Mouse (Mus musculus) intestine, postnatal 0 days (tissue): Measurements from ENCODE around the gene Hoxa11. TPM values are rescaled to one million over a fixed set of nuclear protein-coding genes. Genes with fewer than 3 reads are reported as not detected.

Experiments
- ATAC-seq: fragments of 200-750 bp; cut with Nextera tagmentation; 2 replicates; pipeline ENCODE4 v1.8.0; 2017; ENCODE audit warnings: mild to moderate bottlenecking, moderate TSS enrichment, moderate library complexity
- H3K27ac ChIP-seq: fragments of 300-500 bp; sonication (generic); 2 replicates; pipeline ENCODE4 v1.5.1; 2014; ENCODE audit warnings: mild to moderate bottlenecking, low read depth, low read length, moderate library complexity
- H3K27me3 ChIP-seq: fragments of 300-500 bp; sonication (generic); replicated peaks from 2 replicates; pipeline ENCODE4 v1.6.1; 2014; ENCODE audit warnings: low read length, mixed read lengths; ENCODE audit not compliant: control insufficient read depth, insufficient read depth
- H3K36me3 ChIP-seq: fragments of 300-500 bp; sonication (generic); 2 replicates; pipeline ENCODE4 v1.6.1; 2014; ENCODE audit warnings: mild to moderate bottlenecking, moderate library complexity; ENCODE audit not compliant: control insufficient read depth, insufficient read depth
- H3K4me1 ChIP-seq: fragments of 300-500 bp; sonication (generic); replicated peaks from 2 replicates; pipeline ENCODE4 v1.6.1; 2014; ENCODE audit warnings: antibody characterized with exemption, low read length, mixed read lengths; ENCODE audit not compliant: control insufficient read depth, insufficient read depth
- H3K4me2 ChIP-seq: fragments of 300-500 bp; sonication (generic); replicated peaks from 2 replicates; pipeline ENCODE4 v1.6.1; 2014; ENCODE audit warnings: low read depth, mild to moderate bottlenecking, moderate library complexity
- H3K4me3 ChIP-seq: fragments of 300-500 bp; sonication (generic); 2 replicates; pipeline ENCODE4 v1.5.1; 2014; ENCODE audit warnings: low read depth, low read length
- H3K9ac ChIP-seq: fragments of 300-500 bp; sonication (generic); 2 replicates; pipeline ENCODE4 v1.6.1; 2014; ENCODE audit warnings: mild to moderate bottlenecking, low read depth, low read length
- H3K9me3 ChIP-seq: fragments of 300-500 bp; sonication (generic); 2 replicates; pipeline ENCODE4 v1.6.1; 2016; ENCODE audit warnings: mixed run types; ENCODE audit not compliant: control insufficient read depth
- CTCF ChIP-seq: sonication (generic); IDR thresholded peaks from 2 replicates; pipeline ENCODE4 v1.5.1; 2016; ENCODE audit warnings: low read depth, mild to moderate bottlenecking, control low read depth, antibody characterized with exemption, moderate library complexity
- WGBS: fragments of 180-500 bp; shearing (Covaris S2); extraction: QIAGEN DNeasy Blood & Tissue Kit; methylation state at CpG from one replicate; pipeline ENCODE4 v1.1.7; 2014; 5-methylcytosine and 5-hydroxymethylcytosine counted together
- polyA plus RNA-seq: library from polyadenylated mRNA; unstranded; fragments of >200 nt; fragmentation: Nextera tagmentation; extraction: Ambion mirVana; gene quantifications from 2 replicates; pipeline ENCODE4 v1.2.1, GENCODE M21; 2015

Gene Hoxa11
- polyA plus RNA-seq, 1 experiment from 2014 or later = 1.1 TPM

GRCm38 (mm10) chr6:52239625-52240388, 5.8 kb downstream of the Hoxa11 start:
- no peaks in the 10 kb centered on the region; the same call in 1 of the 2 replicates for H3K36me3 ChIP-seq
- H3K4me3 ChIP-seq = peak overlapping the region; percentile 26
- H3K4me1 ChIP-seq = no peaks in the 10 kb centered on the region
- H3K9me3 ChIP-seq = no peaks in the 10 kb centered on the region
- H3K4me2 ChIP-seq = peak overlapping the region; percentile 41
- H3K27ac ChIP-seq = no peak overlapping the region
- peaks cover 100% of the 10 kb centered on the region for H3K27me3 ChIP-seq
- no peak for TF ChIP-seq CTCF
- H3K9ac ChIP-seq = peak overlapping the region; percentile 26
- no peak for ATAC-seq
- WGBS = 2% methylated on average over 30 of the region's 30 CpGs

- Histone ChIP-seq H3K27me3 (peaks cover 100% of the 10 kb centered on the region), H3K36me3 (no peaks in the 10 kb centered on the region; the same call in 1 of the 2 replicates), H3K4me2 (no peak overlapping the region), H3K4me1 (no peaks in the 10 kb centered on the region), H3K27ac (no peak overlapping the region), H3K4me3 (no peak overlapping the region; the same call in 1 of the 2 replicates), H3K9me3 (no peaks in the 10 kb centered on the region), H3K9ac (no peak overlapping the region)
- WGBS = 6% methylated on average over 7 of the region's 7 CpGs
- no peak for TF ChIP-seq CTCF
- ATAC-seq = no peak
Observed at GRCm38 (mm10) chr6:52238976-52239375, 6.6 kb downstream of the Hoxa11 start.

- WGBS = 5% methylated on average over 7 of the region's 7 CpGs
- Histone ChIP-seq H3K9ac (no peak overlapping the region), H3K4me3 (no peak overlapping the region), H3K4me2 (0 out of 2 replicates have a peak overlapping the region, but pooled peaks have one; percentile 9), H3K36me3 (no peaks in the 10 kb centered on the region), H3K27me3 (peaks cover 100% of the 10 kb centered on the region), H3K4me1 (no peaks in the 10 kb centered on the region), H3K9me3 (no peaks in the 10 kb centered on the region), H3K27ac (no peak overlapping the region)
- no peak for TF ChIP-seq CTCF
- no peak for ATAC-seq
Observed at GRCm38 (mm10) chr6:52238155-52238545, 7.5 kb downstream of the Hoxa11 start.

GRCm38 (mm10) chr6:52237346-52238154, 8.1 kb downstream of the Hoxa11 start:
- no peaks in the 10 kb centered on the region for H3K4me1 ChIP-seq
- H3K9me3 ChIP-seq = no peaks in the 10 kb centered on the region
- H3K4me2 ChIP-seq = peak overlapping the region; percentile 9; the same call in 1 of the 2 replicates
- H3K4me3 ChIP-seq = peak overlapping the region; percentile 11; the same call in 1 of the 2 replicates
- no peak for ATAC-seq
- no peak overlapping the region for H3K27ac ChIP-seq
- no peak for TF ChIP-seq CTCF
- H3K27me3 ChIP-seq = peaks cover 100% of the 10 kb centered on the region
- H3K9ac ChIP-seq = no peak overlapping the region
- no peaks in the 10 kb centered on the region for H3K36me3 ChIP-seq
- WGBS = 17% methylated on average over 10 of the region's 10 CpGs

- no peaks in the 10 kb centered on the region for H3K9me3 ChIP-seq
- no peak for TF ChIP-seq CTCF
- no peak overlapping the region for H3K27ac ChIP-seq
- WGBS = 10% methylated on average over 3 of the region's 3 CpGs
- ATAC-seq = no peak
- H3K27me3 ChIP-seq = peaks cover 100% of the 10 kb centered on the region
- peak overlapping the region; percentile 11; the same call in 1 of the 2 replicates for H3K4me3 ChIP-seq
- H3K9ac ChIP-seq = no peak overlapping the region
- H3K4me2 ChIP-seq = no peak overlapping the region
- no peaks in the 10 kb centered on the region for H3K4me1 ChIP-seq
- no peaks in the 10 kb centered on the region for H3K36me3 ChIP-seq
Observed at GRCm38 (mm10) chr6:52236806-52237205, 8.8 kb downstream of the Hoxa11 start.

- Histone ChIP-seq H3K9ac (no peak overlapping the region), H3K27me3 (peaks cover 98% of the 10 kb centered on the region), H3K9me3 (no peaks in the 10 kb centered on the region), H3K36me3 (no peaks in the 10 kb centered on the region), H3K4me3 (no peak overlapping the region), H3K4me1 (no peaks in the 10 kb centered on the region), H3K4me2 (no peak overlapping the region), H3K27ac (no peak overlapping the region)
- no peak for TF ChIP-seq CTCF
- no peak for ATAC-seq
- WGBS = 23% methylated on average over 6 of the region's 6 CpGs
Observed at GRCm38 (mm10) chr6:52235866-52236265, 9.7 kb downstream of the Hoxa11 start.
